8 mouse cellular contexts compared by ENCODE assay signal in the genomic region with DNA sequence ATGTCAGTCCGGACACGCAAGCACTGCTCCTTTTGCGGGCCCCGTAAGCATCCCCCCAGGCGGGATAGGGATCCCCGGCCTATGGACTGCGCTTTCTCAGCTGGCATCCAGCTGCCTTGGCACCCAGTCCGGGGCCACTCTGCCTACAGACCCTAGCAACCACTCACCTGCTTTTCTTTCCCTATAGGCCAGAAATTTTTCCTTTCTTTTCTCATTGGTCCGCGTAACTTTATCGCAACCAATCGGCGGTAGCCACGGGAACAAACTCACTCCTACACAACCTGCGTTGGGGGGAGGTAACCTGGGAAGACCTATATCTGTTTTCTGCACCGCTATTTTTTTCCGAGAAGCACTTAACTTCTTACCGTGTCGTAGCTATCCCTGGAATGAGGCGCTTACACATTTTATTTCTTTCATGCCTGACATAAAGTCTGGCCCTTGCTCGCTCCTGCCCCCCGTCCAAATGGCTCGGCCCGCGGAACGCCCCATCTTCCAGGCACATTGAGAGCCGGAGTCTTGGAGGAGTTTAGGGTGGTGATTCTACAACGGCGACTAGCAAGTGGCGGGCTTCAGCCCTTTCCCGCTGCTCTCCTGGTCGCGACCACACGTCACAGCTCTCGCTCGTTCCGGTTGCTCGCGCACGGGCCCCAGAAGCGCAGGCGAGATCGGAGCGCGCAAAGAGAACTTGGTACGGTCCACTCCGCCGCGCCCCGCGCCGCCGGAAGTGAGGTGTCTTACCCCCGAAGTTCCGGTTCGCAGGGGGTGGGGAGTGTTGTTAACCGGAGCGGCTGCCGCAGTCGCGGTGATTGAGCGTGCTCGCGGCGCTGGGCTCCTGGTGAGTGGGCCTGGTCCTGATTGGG. TPM values are rescaled to one million over a fixed set of nuclear protein-coding genes. Genes with fewer than 3 reads are reported as not detected.
DNase-seq lines count a peak whose midpoint lies in the region; ATAC-seq and TF ChIP-seq lines count a peak whose summit lies in the region.

A gene (plus strand): TSS at position 283 of the 860 bp plus-strand sequence.

- peak; percentile 86 for ATAC-seq in frontal cortex, adult (ENCODE audit: low TSS enrichment)
- peak; percentile 93 for ATAC-seq in lung, postnatal 0 days

- under 1% methylated on average over 65 of the region's 65 CpGs for WGBS in hindbrain, embryonic 10.5 days
- under 1% methylated on average over 59 of the region's 65 CpGs for WGBS in lung, postnatal 0 days

- no peaks in the 10 kb centered on the region for H3K27me3 ChIP-seq in hindbrain, embryonic 10.5 days (ENCODE audit: insufficient read depth, poor library complexity, severe bottlenecking)
- H3K27me3 ChIP-seq in lung, postnatal 0 days (replicated peaks; ENCODE audit: insufficient read depth, low read length) = no peaks in the 10 kb centered on the region

- TF ChIP-seq EP300 in lung, postnatal 0 days (IDR thresholded peaks at IDR 0.05) = peak; percentile 77; the same call in 1 of the 2 replicates

- peak; percentile 95 for DNase-seq in MEL-GATA-1-ER (ENCODE audit: extremely low read depth, low read depth)
- DNase-seq in cerebellum, adult 9-10 months = peak; percentile 95
- DNase-seq in hindbrain, embryonic 10.5 days (ENCODE audit: low spot score) = peak; percentile 92
- DNase-seq in layer of hippocampus, adult 9-11 months = peak; percentile 95
- peak; percentile 98 for DNase-seq in lung, postnatal 0 days (ENCODE audit: low spot score)
- DNase-seq in ovary, postnatal 14 days (ENCODE audit: low spot score) = peak; percentile 73
- DNase-seq in thymus, postnatal 14 days = peak; percentile 92

- H3K4me1 ChIP-seq in hindbrain, embryonic 10.5 days (replicated peaks) = peaks cover 38% of the 10 kb centered on the region
- H3K4me1 ChIP-seq in lung, postnatal 0 days (ENCODE audit: insufficient read depth, low read depth, low read length) = peaks cover 6% of the 10 kb centered on the region; the same call in 1 of the 2 replicates

- H3K4me2 ChIP-seq in lung, postnatal 0 days (replicated peaks; ENCODE audit: low read depth, low read length) = peak within 1 kb of the TSS; percentile 92

- H3K9ac ChIP-seq in lung, postnatal 0 days (replicated peaks; ENCODE audit: low read depth) = peak within 1 kb of the TSS; percentile 87

- TF ChIP-seq CTCF in lung, postnatal 0 days (IDR thresholded peaks at IDR 0.05) = no peak; the same call in 1 of the 2 replicates

- peak within 1 kb of the TSS; percentile 99 for H3K27ac ChIP-seq in hindbrain, embryonic 10.5 days
- H3K27ac ChIP-seq in lung, postnatal 0 days (ENCODE audit: low read length) = peak within 1 kb of the TSS; percentile 98

- H3K4me3 ChIP-seq in hindbrain, embryonic 10.5 days = peak within 1 kb of the TSS; percentile 92
- peak within 1 kb of the TSS; percentile 93 for H3K4me3 ChIP-seq in lung, postnatal 0 days (ENCODE audit: low read depth, low read length)

- no peaks in the 10 kb centered on the region for H3K9me3 ChIP-seq in hindbrain, embryonic 10.5 days
- H3K9me3 ChIP-seq in lung, postnatal 0 days (ENCODE audit: low read length) = no peaks in the 10 kb centered on the region

- peaks cover 42% of the 10 kb centered on the region for H3K36me3 ChIP-seq in hindbrain, embryonic 10.5 days
- H3K36me3 ChIP-seq in lung, postnatal 0 days (ENCODE audit: insufficient read depth, low read length) = peaks cover 21% of the 10 kb centered on the region

RNA-seq across cellular contexts. Expression of the gene that starts here (rescaled TPM):
- 37.0 and 39.2 TPM in 2 replicates for polyA plus RNA-seq in hindbrain, embryonic 10.5 days (2016; fragmentation: Nextera tagmentation; extraction: Ambion mirVana)
- 16.3 and 18.7 TPM in 2 replicates for polyA plus RNA-seq in lung, postnatal 0 days (2015; fragmentation: Nextera tagmentation; extraction: Ambion mirVana)

Comparison
In these comparisons a context has a peak if more than half of its experiments do, and no peak if none do; other contexts are left out.
1. Peak in every context shown above with its lines: DNase-seq, ATAC-seq, H3K4me3 ChIP-seq and H3K27ac ChIP-seq.